Mouse (Mus musculus) myocyte (in vitro differentiated cells): ENCODE measurements around the gene Dmd. TPM values are rescaled to one million over a fixed set of nuclear protein-coding genes. Genes with fewer than 3 reads are reported as not detected.

ENCODE experiments used
- H3K27me3 ChIP-seq: one replicate; pipeline ENCODE4 v1.6.1; 2011; ENCODE audit not compliant: control insufficient read depth, insufficient read depth, insufficient read length
- H3K36me3 ChIP-seq: one replicate; pipeline ENCODE4 v1.6.1; 2011; ENCODE audit not compliant: control insufficient read depth, insufficient read depth
- H3K4me2 ChIP-seq: one replicate; pipeline ENCODE4 v1.6.1; 2011; ENCODE audit warnings: low read depth, control low read depth
- H3K4me3 ChIP-seq: one replicate; pipeline ENCODE4 v1.5.1; 2011; ENCODE audit warnings: mild to moderate bottlenecking, control low read depth, moderate library complexity
- H3K79me2 ChIP-seq: one replicate; pipeline ENCODE4 v1.6.1; 2011; ENCODE audit not compliant: control insufficient read depth, insufficient read depth
- H3ac ChIP-seq: one replicate; pipeline ENCODE4 v1.6.1; 2011; ENCODE audit not compliant: control insufficient read depth, insufficient read length
- CEBPB ChIP-seq: IDR thresholded peaks from 2 replicates; pipeline ENCODE4 v1.6.1; 2011; ENCODE audit warnings: mild to moderate bottlenecking, moderate library complexity; ENCODE audit not compliant: poor library complexity, insufficient read depth, severe bottlenecking
- E2F4 ChIP-seq: IDR thresholded peaks from one replicate; pipeline ENCODE4 v1.6.1; 2011; ENCODE audit warnings: mild to moderate bottlenecking, control low read depth, moderate library complexity; ENCODE audit not compliant: insufficient read depth
- MAX ChIP-seq: IDR thresholded peaks from one replicate; pipeline ENCODE4 v1.6.1; 2011; ENCODE audit warnings: low read depth, mild to moderate bottlenecking, control low read depth
- MYOD1 ChIP-seq, 3 experiments: IDR thresholded peaks; one replicate each; pipeline ENCODE4 v1.6.1; 2011; ENCODE audit warnings: control low read depth in 2 of 3, low read depth in 2 of 3, mild to moderate bottlenecking in 2 of 3, moderate library complexity in 1 of 3; ENCODE audit not compliant: insufficient read length in 2 of 3, control insufficient read depth in 1 of 3
- MYOG ChIP-seq, 3 experiments: IDR thresholded peaks; one replicate each; pipeline ENCODE4 v1.6.1; 2011; ENCODE audit warnings: control low read depth in 2 of 3, low read depth in 2 of 3, mild to moderate bottlenecking in 2 of 3; ENCODE audit not compliant: insufficient read length in 2 of 3, control insufficient read depth in 1 of 3, insufficient read depth in 1 of 3
- POLR2A ChIP-seq: IDR thresholded peaks from one replicate; pipeline ENCODE4 v1.6.1; 2011; ENCODE audit warnings: low read depth, mild to moderate bottlenecking, control low read depth, moderate library complexity; ENCODE audit not compliant: insufficient read length
- POLR2AphosphoS2 ChIP-seq: IDR thresholded peaks from one replicate; pipeline ENCODE4 v1.6.1; 2011; ENCODE audit warnings: low read depth, control low read depth; ENCODE audit not compliant: insufficient read length
- REST ChIP-seq: IDR thresholded peaks from one replicate; pipeline ENCODE4 v1.6.1; 2011; ENCODE audit warnings: mild to moderate bottlenecking, control low read depth, moderate library complexity; ENCODE audit not compliant: insufficient read depth, insufficient read length
- SRF ChIP-seq: IDR thresholded peaks from one replicate; pipeline ENCODE4 v1.6.1; 2011; ENCODE audit warnings: low read depth; ENCODE audit not compliant: control insufficient read depth, insufficient read length
- TCF12 ChIP-seq: IDR thresholded peaks from one replicate; pipeline ENCODE4 v1.6.1; 2011; ENCODE audit warnings: mild to moderate bottlenecking, control low read depth; ENCODE audit not compliant: poor library complexity, insufficient read depth, severe bottlenecking
- TCF3 ChIP-seq: IDR thresholded peaks from one replicate; pipeline ENCODE4 v1.6.1; 2011; ENCODE audit warnings: low read depth, control low read depth; ENCODE audit not compliant: insufficient read length
- USF1 ChIP-seq: IDR thresholded peaks from one replicate; pipeline ENCODE4 v1.6.1; 2011; ENCODE audit warnings: low read depth, mild to moderate bottlenecking, control low read depth, moderate library complexity
- polyA plus RNA-seq: library from polyadenylated mRNA; unstranded; fragments of >200 nt; fragmentation: generic; extraction: Trizol; gene quantifications from one replicate; pipeline ENCODE4 v1.2.1, GENCODE M21; 2012; ENCODE audit warnings: missing spikeins

Gene Dmd
- polyA plus RNA-seq, 1 experiment: 0.18 TPM

DNA sequence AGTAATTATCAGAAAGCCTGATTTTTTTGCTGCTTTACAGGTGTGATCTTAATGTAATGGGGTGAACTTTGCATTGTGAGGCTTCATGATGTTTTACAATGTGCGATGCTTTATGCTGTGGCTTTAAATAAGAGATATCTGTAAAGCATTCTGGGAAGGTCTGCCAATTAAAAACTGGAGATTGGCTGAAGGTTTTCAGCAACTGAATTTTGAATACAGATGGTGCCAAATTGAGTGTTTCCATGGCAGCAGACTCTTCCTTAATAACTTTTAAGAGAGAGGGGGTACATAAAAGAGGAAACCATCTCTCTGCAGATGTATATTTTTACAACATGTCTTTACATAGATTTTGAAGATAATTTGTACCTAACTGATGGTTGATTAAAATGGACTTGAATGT, 1603.3 kb downstream of the Dmd start:
- no peaks in the 10 kb centered on the region for H3K36me3 ChIP-seq

DNA sequence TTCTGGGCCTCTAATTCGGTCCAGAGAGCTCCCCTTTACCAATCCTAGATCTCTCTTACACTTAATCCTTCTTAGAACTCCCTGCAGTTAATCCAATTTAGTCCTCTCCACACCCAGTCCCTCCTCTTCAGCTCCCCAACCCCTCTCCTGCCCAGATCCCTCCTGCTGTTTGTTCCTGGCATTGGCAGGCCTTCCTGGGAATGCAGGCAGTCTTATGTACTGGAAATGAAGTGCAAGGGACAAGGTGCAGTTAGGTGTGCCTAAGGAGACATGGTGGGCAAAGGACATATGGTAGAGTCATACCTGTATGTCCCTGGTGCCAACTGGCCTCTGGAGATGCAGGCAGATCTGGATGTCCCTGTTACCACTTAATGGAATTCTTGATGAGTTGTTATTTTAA, 1604.8 kb downstream of the Dmd start:
- Histone ChIP-seq H3K79me2 (no peaks in the 10 kb centered on the region), H3K4me3 (no peak overlapping the region), H3K36me3 (no peaks in the 10 kb centered on the region)

More for the DNA sequence above, 1603.3 kb downstream of the Dmd start:
- Histone ChIP-seq H3K4me2 (no peak overlapping the region), H3ac (no peak overlapping the region), H3K79me2 (no peaks in the 10 kb centered on the region), H3K4me3 (no peak overlapping the region), H3K27me3 (no peaks in the 10 kb centered on the region)
- no peak for TF ChIP-seq TCF3
- no peak for TF ChIP-seq TCF12
- no peak for TF ChIP-seq MAX
- no peak for TF ChIP-seq POLR2A
- TF ChIP-seq USF1: no peak
- TF ChIP-seq REST: no peak
- no peak for TF ChIP-seq CEBPB
- no peak for TF ChIP-seq E2F4
- TF ChIP-seq MYOG (IDR thresholded peaks at IDR 0.05; ENCODE audit: control insufficient read depth in 1 of 3, insufficient read depth in 1 of 3, insufficient read length in 2 of 3, low read depth in 2 of 3): no peak
- TF ChIP-seq MYOD1 (IDR thresholded peaks at IDR 0.05; ENCODE audit: control insufficient read depth in 1 of 3, insufficient read length in 2 of 3, low read depth in 2 of 3): no peak
- TF ChIP-seq POLR2AphosphoS2: no peak
- no peak for TF ChIP-seq SRF

DNA sequence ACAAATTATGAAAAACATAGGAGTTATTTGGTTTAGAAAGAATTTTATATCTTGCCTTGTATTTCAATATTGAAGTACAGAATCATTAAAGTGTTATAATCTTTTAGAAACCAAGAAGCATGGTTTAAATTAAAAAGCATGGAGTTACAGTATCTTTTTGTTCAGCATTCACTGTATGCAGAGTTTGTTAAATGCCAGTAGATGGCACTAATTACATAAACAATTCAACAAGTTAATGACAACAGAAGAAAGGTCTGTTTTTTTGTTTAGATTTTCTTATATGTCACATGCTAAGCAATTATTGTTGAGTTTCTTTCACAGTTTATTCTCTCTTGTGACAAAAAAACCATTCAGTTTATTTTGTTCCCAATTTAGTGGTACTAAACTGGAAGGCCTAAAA, 1649.8 kb downstream of the Dmd start:
- no peak for TF ChIP-seq CEBPB
- TF ChIP-seq REST: no peak
- H3ac ChIP-seq: no peak overlapping the region
- no peak overlapping the region for H3K4me2 ChIP-seq
- H3K27me3 ChIP-seq: no peaks in the 10 kb centered on the region
- no peaks in the 10 kb centered on the region for H3K79me2 ChIP-seq
- H3K36me3 ChIP-seq: no peaks in the 10 kb centered on the region
- H3K4me3 ChIP-seq: no peak overlapping the region

More for the DNA sequence above, 1604.8 kb downstream of the Dmd start:
- no peak overlapping the region for H3K4me2 ChIP-seq
- H3K27me3 ChIP-seq: no peaks in the 10 kb centered on the region
- no peak for TF ChIP-seq TCF3
- no peak for TF ChIP-seq MYOG (IDR thresholded peaks at IDR 0.05; ENCODE audit: control insufficient read depth in 1 of 3, insufficient read depth in 1 of 3, insufficient read length in 2 of 3, low read depth in 2 of 3)
- no peak for TF ChIP-seq REST
- TF ChIP-seq MYOD1 (IDR thresholded peaks at IDR 0.05; ENCODE audit: control insufficient read depth in 1 of 3, insufficient read length in 2 of 3, low read depth in 2 of 3): no peak
- no peak for TF ChIP-seq CEBPB
- TF ChIP-seq POLR2A: no peak
- TF ChIP-seq TCF12: no peak
- TF ChIP-seq SRF: no peak
- TF ChIP-seq USF1: no peak
- no peak for TF ChIP-seq MAX
- TF ChIP-seq POLR2AphosphoS2: no peak
- TF ChIP-seq E2F4: no peak
- no peak overlapping the region for H3ac ChIP-seq

DNA sequence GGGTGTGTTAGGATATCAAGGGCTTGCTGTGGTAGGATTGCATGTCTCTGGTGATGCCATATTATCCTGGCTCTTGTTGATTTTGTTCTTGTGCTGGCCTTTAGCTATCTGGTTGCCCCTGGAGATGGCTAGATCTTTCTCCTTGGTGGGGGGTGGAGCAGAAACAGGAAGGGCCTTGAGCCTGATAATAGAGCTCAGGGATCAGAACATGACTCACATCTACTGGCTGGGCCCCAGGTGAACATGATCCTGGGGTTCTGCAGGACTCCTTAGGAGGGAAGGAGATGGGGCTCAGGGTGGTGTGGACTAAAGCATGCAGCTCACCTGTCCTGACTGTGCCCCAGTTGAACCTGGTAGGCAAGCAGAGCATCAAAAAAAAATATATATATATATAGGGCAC, 1691.8 kb downstream of the Dmd start:
- H3ac ChIP-seq: no peak overlapping the region
- no peak overlapping the region for H3K4me2 ChIP-seq
- TF ChIP-seq REST (no peak), E2F4 (no peak), MYOD1 (IDR thresholded peaks at IDR 0.05; ENCODE audit: control insufficient read depth in 1 of 3, insufficient read length in 2 of 3, low read depth in 2 of 3) (no peak), SRF (no peak), POLR2AphosphoS2 (no peak), MYOG (IDR thresholded peaks at IDR 0.05; ENCODE audit: control insufficient read depth in 1 of 3, insufficient read depth in 1 of 3, insufficient read length in 2 of 3, low read depth in 2 of 3) (no peak)
- no peak overlapping the region for H3K4me3 ChIP-seq
- H3K36me3 ChIP-seq: no peaks in the 10 kb centered on the region
- no peaks in the 10 kb centered on the region for H3K27me3 ChIP-seq
- no peaks in the 10 kb centered on the region for H3K79me2 ChIP-seq

DNA sequence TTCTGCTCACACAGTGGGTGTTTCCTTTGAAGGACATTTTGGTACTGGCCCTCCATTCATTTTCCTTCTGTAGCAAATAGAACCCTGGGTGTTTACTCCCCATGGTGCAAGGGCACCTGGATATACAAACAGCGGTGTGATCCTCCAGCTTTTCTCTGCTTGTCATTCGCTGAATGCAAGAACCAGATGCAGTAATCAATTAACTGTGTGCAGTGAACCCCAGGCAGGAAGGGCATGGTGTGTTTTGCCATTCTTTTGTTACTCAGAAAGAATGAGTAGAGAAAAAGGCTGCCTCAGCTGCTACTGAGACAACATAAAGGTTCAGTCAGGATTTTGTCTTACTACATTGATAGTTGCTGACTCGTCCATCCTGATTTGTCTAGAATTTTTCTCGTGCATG, 1799.0 kb downstream of the Dmd start:
- TF ChIP-seq POLR2AphosphoS2: no peak
- no peak for TF ChIP-seq USF1
- no peak for TF ChIP-seq TCF12
- TF ChIP-seq POLR2A: no peak
- no peak for TF ChIP-seq CEBPB
- TF ChIP-seq MYOG (IDR thresholded peaks at IDR 0.05; ENCODE audit: control insufficient read depth in 1 of 3, insufficient read depth in 1 of 3, insufficient read length in 2 of 3, low read depth in 2 of 3): no peak
- TF ChIP-seq MYOD1 (IDR thresholded peaks at IDR 0.05; ENCODE audit: control insufficient read depth in 1 of 3, insufficient read length in 2 of 3, low read depth in 2 of 3): no peak
- TF ChIP-seq MAX: no peak
- TF ChIP-seq TCF3: no peak
- TF ChIP-seq REST: no peak
- no peaks in the 10 kb centered on the region for H3K27me3 ChIP-seq
- H3K36me3 ChIP-seq: no peaks in the 10 kb centered on the region
- H3K4me2 ChIP-seq: no peak overlapping the region
- H3K4me3 ChIP-seq: no peak overlapping the region
- H3K79me2 ChIP-seq: no peaks in the 10 kb centered on the region
- H3ac ChIP-seq: no peak overlapping the region
